Mouse (Mus musculus): ENCODE data around the gene Pbrm1.

Gene Pbrm1

DNA sequence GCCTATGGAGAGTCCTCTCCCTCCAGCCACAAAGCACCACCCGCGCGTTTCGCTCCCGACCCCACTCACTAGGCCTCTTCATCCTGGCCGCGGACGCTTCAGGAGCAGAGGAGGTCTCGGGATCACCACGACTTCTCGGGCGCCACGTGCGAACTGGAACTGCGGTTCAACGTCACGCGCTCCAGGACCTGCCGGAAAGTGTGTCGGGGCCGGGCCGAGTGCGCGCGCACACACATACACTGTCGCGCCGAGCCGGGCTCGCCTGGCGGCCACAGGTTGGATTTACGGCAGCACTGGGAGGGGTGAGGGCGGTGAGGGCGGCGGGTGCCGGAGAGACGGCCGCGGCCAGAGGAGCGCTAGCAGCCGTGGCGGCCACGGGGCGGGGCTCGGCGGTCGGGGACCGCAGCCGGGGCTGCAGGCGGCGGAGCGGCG is at the start of gene Pbrm1, which contains the start of gene Gnl3:
Gene Pbrm1 (plus strand): TSS at position 279 of the 432 bp plus-strand sequence.
Gene Gnl3 (minus strand): TSS at position 293 of the 432 bp plus-strand sequence.
- DNase-seq: peak; percentile 98

GRCm38 (mm10) chr14:30974204-30974603 is 44.7 kb upstream of the Pbrm1 start:
- peak; percentile 69 for DNase-seq

- no peak for DNase-seq
These were observed 42.7 kb upstream of the Pbrm1 start for GRCm38 (mm10) chr14:30976222-30976621.

DNA sequence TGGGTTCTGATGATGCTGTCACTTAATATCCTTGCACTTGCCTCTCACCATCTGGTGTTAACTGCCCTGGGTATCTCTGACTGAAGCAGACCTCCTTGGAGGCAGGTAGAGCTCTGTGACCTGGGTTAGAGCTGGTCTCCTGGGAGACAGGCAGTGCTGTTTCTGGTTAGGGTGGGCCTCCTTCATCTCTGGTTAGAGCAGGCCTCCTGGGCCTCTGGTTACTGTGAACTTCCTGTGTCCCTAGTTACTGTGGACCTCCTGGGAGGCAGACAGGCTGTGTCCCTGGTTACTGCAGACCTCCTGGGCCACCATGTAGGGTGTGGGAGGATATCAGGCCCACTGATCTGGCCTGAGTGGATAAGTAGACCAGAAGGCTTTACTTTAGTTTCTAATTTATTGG is 22.5 kb upstream of the Pbrm1 start:
- no peak for DNase-seq

DNA sequence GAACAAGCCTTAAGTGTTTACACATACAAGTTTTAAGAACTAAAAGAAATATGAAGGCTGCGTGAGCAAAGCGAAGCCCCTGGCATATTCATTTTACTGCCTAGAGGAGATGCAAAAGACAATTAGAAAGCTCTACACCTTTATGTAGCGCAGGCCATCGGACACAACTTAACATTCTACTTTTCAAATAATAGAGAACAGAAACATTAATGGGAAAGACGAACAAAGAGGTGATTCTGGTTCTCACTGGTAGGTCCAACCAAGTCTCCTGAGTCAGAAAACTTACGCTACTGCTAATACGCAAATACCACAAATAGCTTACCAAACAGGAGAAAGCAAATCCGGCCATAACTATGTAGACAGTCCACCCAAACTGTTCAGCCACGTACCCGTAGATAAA is 18.6 kb upstream of the Pbrm1 start:
- DNase-seq: no peak

GRCm38 (mm10) chr14:31000816-31001306 is 18.1 kb upstream of the Pbrm1 start:
- DNase-seq: no peak

DNA sequence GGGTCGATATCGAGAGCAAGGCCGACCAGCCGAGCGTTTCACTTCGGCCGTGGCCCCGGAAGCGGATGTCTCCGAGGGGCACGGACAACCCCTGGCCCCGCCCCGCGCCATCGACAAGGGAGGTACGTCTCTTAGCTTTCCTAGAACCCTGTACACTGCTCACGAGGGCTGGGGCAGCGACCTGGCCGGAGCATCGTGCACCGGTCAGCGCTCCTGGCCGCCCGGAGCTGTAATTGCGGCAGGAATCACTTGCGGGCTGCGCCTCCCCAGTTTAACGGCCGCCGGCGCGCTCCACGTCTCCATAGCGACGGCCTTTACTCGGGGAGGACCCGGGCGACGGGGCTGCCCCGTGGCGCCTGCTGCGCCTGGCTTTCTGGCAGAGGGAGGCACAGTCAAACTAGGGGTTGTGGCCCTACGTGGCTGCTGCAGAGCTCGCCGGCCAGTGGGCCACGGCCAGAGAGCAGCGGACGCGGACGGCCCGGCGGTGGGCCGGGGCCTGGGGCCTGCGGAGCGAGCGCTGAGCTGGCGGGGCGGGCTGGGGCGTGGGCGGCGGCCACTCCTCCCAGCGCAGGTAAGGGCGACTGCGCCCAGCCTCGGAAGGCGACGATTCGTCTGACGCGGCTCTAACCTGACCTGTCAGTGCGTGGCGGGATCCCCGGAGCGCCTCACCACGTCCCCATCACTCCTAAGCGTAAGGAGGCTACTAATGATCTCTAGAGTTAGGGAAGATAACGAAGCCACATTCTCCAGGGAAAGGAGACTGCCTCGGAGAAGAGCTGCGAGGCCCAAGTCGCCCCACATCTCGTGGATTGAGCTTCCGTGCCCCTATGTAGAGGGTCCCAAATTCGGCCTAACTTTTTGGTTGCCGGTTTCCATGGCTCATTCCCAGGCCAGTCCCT is 17.4 kb upstream of the Pbrm1 start, which contains the start of the genes Glt8d1 and Spcs1:
Gene Glt8d1 (plus strand): TSS at position 94 of the 899 bp plus-strand sequence.
Gene Spcs1 (minus strand): TSS at position 366 of the 899 bp plus-strand sequence.
- DNase-seq: peak; percentile 91

- no peak for DNase-seq
These were observed 14.4 kb upstream of the Pbrm1 start for GRCm38 (mm10) chr14:31004527-31004926.

- no peak for DNase-seq
These were observed 12.2 kb upstream of the Pbrm1 start for GRCm38 (mm10) chr14:31006779-31007178.

GRCm38 (mm10) chr14:31011588-31011987 is 7.3 kb upstream of the Pbrm1 start:
- no peak for DNase-seq

DNA sequence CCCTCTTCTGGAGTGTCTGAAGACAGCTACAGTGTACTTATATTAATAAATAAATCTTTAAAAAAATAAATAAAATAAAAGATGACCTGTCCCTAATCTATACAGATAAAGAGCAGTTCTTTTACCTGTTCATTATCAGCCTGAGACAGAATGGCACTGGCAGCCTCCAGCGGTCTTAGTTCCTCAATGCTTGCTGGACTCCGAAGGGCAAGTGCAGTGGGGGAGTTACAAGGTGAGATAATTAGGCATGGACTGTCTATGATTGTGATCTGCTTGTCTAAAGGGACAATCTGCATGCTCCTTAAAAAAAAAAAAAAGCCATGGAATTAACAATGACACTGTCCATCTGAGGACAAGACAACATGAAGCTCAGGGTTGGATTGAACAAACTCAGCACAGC is 5.0 kb upstream of the Pbrm1 start:
- DNase-seq: no peak

DNA sequence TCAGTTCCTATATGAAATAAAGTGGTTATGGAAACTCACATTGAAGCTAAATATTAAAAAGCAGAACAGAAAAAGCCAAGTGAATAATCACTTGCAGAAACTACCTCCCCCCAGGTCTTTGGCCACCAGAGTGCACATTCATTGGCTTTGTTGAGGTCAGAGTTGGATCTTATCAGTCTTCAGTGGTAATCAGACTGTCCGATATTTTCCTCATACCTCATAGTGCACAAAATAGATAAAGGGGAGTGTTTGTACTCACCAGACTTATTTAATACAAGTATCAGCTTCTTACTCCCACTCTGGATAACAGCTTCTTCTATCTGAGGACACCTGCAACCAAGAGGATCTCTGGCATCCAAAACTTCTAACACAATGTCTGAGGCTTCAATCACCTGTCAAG is 2.9 kb upstream of the Pbrm1 start:
- no peak for DNase-seq

- peak; percentile 14 for DNase-seq
These were observed 1.1 kb upstream of the Pbrm1 start for GRCm38 (mm10) chr14:31017854-31018253.

DNA sequence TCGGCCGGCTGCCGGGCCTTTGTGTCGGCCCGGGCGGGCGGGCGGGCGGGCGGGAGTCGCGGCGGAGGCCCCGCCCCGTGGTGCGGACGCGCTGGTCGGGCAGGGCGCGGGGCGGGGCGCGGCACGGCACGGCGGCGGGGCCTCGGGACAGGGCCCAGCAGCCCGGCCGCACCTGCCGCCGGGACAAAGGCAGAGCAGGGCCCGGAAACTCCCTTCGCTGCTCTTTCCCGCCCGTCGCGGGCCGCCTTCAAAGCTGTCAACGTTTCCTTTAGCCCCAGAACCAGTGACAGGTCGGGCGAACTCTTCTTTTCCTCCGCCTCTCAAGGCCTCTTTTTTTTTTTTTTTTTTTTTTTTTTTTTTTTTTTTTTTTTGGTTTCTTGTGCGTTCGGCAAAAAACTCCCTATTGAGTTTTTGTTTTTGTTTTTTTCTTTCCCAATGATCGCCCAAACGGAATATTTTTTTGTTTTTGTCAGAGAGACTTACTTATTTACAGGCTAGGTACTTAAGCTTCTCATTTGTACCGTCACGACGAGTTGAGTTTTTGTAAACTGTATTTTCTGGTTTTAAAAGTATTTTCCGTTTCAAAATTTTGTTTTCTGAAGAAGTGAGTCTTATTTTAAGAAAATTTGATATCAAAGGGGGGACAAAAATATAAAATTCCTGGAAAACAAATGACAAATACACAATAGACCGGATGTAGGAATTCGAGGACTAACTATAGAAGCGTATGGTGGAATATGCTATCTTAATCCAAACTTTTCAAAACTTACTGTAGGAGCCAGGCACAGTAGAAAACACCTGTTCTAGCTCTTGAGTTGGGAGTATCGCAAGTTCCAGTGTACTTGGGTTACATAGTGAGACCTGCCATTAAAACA is 630 bp downstream of the Pbrm1 start:
- peak; percentile 80 for DNase-seq

GRCm38 (mm10) chr14:31022579-31022978 is 3.6 kb downstream of the Pbrm1 start:
- DNase-seq: no peak

DNA sequence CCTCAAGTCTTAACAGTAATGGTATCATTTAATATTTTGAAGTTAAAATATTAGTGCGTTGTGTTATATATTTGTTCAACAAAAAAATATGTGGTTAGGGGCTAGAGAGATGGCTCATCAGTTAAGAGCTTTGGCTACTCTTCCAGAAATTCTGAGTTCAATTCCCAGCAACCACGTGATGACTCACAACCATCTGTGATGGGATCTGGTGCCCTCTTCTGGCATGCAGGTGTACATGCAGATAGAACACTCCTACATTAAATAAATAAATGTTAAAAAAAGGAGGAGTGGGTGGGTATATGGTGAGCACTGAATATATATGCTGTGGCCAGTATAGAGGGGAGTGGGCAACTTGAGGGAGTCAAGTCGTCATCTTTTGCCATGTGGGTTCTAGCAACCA is 6.8 kb downstream of the Pbrm1 start:
- DNase-seq: no peak

DNA sequence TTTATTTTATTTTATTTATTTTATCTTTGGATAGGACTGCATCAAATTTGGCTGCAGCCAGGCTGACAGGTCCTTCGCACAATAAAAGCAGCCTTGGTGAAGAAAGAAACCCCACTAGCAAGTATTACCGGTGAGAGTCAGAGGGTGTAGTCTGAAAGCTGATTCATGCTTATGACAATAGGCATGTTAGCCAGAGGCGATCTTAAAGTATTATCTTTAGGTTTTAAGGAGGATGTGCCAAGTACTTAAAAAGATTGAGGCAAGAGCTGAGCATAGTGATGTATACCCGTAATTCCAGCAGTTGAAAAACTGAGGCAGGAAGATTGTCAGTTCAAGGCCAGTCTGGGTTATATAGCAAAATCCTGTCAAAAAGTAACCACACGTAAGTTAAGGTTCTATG is 26.4 kb downstream of the Pbrm1 start:
- DNase-seq: no peak

DNA sequence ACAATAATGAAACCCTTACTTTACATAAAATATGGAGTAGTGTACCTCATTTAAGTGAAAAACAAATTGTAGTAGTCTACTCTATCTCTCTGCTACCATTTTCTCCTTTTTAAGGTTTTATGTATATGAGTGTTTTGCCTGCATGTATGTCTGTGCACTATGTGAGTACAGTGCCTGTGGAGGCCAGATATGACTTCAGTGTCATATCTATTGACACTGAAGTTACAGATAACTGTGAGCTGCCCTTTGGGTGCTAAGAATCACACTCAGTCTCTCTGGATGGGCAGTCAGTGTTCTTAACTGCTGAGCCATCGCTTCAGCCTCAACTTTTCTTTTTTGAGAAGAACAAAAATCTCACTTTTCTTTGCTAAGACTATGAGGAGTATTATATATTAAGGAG is 26.9 kb downstream of the Pbrm1 start:
- DNase-seq: no peak

DNA sequence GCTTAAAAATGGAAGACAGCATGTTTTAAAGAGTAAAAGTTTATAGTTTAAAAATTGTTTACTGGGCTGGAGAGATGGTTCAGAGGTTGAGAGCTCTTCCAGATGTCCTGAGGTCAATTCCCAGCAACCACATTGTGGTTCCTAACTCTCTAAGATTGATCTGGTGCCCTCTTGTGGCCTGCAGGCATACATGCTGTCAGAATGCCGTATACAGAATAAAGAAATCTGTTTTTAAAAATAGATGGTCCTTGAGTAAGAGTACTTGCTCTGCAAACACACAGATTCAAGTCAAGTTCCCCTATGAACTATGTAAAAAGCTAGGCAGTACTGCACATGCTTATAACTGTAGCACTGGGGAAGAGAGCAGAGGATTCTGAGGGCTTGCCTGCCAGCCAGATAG is 43.3 kb downstream of the Pbrm1 start:
- DNase-seq: peak; percentile 50

DNA sequence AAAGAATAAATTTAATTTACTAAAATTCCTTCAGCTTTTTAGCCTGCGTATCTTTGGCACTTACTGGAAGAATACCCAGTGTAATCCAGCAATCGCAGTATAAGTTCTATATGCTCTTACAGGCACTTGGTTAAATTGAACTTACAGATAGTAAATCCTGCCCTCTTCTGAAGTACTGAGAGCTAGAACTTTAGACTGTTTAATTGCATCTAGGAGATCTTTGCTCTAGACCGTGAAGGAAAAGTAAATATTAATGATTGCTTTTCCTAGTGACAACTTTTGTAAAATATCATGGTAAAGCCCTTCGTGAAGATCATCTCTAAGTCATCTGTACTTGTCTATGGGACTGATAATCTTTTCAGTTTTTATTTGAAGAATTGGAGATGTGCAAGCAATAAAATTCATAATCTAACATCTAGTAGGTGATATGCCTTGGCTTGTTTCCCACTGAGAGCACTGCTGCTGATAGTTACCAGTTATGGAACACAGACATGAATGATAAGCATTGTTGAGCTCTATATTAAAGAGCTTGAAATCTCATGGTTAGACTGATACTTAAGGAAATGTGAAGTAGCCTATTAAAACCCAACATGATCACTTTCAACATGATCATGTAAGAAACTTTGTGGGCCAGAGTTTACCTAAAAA is 50.3 kb downstream of the Pbrm1 start:
- DNase-seq: no peak

DNA sequence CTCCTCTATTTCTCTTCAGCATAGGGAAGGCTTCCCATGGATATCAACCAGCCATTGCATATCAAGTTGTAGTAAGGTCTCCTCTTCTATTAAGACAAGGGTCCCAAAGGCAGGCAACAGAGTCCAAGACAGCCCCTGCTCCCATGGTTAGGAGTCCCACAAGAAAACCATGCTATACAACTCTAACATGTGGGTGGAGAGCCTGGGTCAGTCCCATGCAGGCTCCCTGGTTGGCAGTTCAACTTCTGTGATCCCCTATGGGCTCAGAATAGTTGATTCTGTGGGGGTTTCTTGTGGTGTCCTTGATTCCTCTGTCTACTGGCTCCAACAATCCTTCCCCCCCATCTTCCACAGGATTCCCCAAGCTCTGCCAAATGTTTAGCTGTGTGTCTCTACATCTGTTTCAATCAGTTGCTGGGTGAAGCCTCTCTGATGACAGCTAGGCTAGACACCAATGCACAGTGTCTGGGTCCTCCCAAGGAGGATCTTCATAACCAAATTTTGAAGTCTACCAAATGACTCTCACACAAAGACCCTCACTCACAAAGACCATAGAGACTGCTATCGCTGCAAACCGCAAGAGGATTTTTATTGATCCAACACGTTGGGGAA is 59.8 kb downstream of the Pbrm1 start:
- no peak for DNase-seq

DNA sequence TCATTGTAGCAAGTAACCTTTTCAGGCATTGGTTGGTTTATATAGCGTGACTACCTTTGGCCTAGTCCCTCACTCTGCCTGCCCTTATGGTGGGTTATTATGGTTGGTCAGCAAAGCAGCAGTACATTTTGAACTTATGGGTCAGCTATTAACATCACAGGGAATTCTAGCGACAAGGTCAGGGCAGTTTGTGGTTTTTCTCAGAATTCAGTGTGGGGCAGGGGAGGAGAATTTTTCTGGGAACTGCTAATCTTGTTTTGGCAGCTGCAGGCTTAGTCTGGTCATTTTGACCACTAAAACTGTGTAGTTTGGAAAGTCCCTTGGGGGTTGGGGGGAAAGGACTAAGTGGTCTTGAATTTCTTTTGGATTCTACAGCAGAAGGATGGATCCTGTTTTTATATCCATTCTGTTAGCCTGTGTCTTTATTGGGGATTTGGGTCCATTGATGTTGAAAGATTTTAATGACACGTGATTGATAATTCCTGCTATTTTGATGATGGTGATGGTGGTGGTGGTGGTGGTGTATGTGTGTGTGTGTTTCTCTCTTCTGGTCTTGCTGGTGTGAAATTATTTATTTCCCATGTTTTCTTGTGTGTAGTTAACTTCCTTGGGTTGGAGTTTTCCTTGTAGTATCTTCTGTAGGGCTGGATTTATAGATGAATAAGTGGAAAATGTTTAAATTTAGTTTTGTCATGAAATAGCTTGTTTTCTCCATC is 60.5 kb downstream of the Pbrm1 start:
- no peak for DNase-seq

Measured in lung, postnatal 10 days (tissue).